Comparison of ENCODE assay signal across 19 mouse cellular contexts in genomic region chr6:113714797-113715196, GRCm38 (mm10). TPM values are rescaled to one million over a fixed set of nuclear protein-coding genes. Genes with fewer than 3 reads are reported as not detected.
A peak's percentile ranks its signal among the peaks of the same experiment; 100 is the strongest.
DNase-seq lines count a peak whose midpoint lies in the region; ATAC-seq and TF ChIP-seq lines count a peak whose summit lies in the region.
"Had no signal": no experiment of that assay in that cellular context is flagged by ENCODE, and none has a peak within 500 bp of the region (broad histone marks: within the 10 kb centered on the region; RNA-seq: fewer than 3 reads in every experiment).

No protein-coding gene starts in this region.

- no peaks in the 10 kb centered on the region; the same call in none of the 2 replicates for H3K36me3 ChIP-seq in kidney, adult 2 months (ENCODE audit: control insufficient read depth, insufficient read depth, low read length)
- H3K36me3 ChIP-seq in kidney, embryonic 15.5 days: peaks cover 96% of the 10 kb centered on the region

- H3K27me3 ChIP-seq in kidney, adult 2 months (replicated peaks; ENCODE audit: control insufficient read depth, insufficient read depth, low read length): no peaks in the 10 kb centered on the region
- no peaks in the 10 kb centered on the region for H3K27me3 ChIP-seq in kidney, embryonic 15.5 days
- H3K27me3 ChIP-seq: heart, embryonic 15.5 days; limb, embryonic 15.5 days; Patski had no signal

- no peak for TF ChIP-seq CTCF in kidney, adult 2 months (conservative IDR thresholded peaks at IDR 0.05; ENCODE audit: insufficient read depth, insufficient read length, low read depth, low read length)

- TF ChIP-seq POLR2A in kidney, adult 2 months (IDR thresholded peaks at IDR 0.05; ENCODE audit: low read depth, low read length): no peak

- no peak overlapping the region for H3K9ac ChIP-seq in kidney, embryonic 15.5 days
- H3K9ac ChIP-seq: heart, embryonic 15.5 days; limb, embryonic 15.5 days had no signal

- no peak overlapping the region for H3K27ac ChIP-seq in kidney, adult 2 months (ENCODE audit: insufficient read depth, low read depth, low read length)
- no peak overlapping the region for H3K27ac ChIP-seq in kidney, embryonic 15.5 days
- H3K27ac ChIP-seq: heart, adult 2 months; heart, embryonic 15.5 days; limb, embryonic 15.5 days had no signal

- WGBS in kidney, adult 2 months: 32% methylated on average over 1 of the region's 1 CpGs
- 46% methylated on average over 1 of the region's 1 CpGs for WGBS in kidney, embryonic 15.5 days

- no peak overlapping the region for H3K4me2 ChIP-seq in kidney, embryonic 15.5 days
- H3K4me2 ChIP-seq: heart, embryonic 15.5 days; limb, embryonic 15.5 days had no signal

- DNase-seq in kidney, adult 2 months: peak; percentile 72
- DNase-seq in 416B (ENCODE audit: low read depth): peak; percentile 36
- peak; percentile 9 to 26 for DNase-seq in kidney, postnatal 4 days
- no peak for DNase-seq in urinary bladder, postnatal 4 days (ENCODE audit: low spot score in 2 of 2)
- DNase-seq in adrenal gland, adult 8-10 months: no peak
- DNase-seq in layer of hippocampus, adult 18-20 months (ENCODE audit: low spot score in 2 of 2): no peak
- DNase-seq: cerebellum, postnatal 25 days; gastrocnemius, postnatal 10 days; heart, adult 2 months; lung, postnatal 10 days had no signal

- no peaks in the 10 kb centered on the region for H3K9me3 ChIP-seq in kidney, embryonic 15.5 days (replicated peaks)
- H3K9me3 ChIP-seq: heart, embryonic 15.5 days; limb, embryonic 15.5 days had no signal

- no peak for ATAC-seq in kidney, embryonic 15.5 days (replicated peaks; ENCODE audit: low FRiP score)
- 0 out of 2 replicates have a peak, but pooled peaks have one; percentile 4 for ATAC-seq in granulocyte monocyte progenitor cell, adult 5-6 weeks (replicated peaks; ENCODE audit: poor library complexity, severe bottlenecking)
- ATAC-seq: inflammation-experienced regulatory T-cells, adult 6 months; Patski had no signal

- no peaks in the 10 kb centered on the region; the same call in 1 of the 2 replicates for H3K4me1 ChIP-seq in kidney, adult 2 months (ENCODE audit: control insufficient read depth, insufficient read depth, low read length)
- no peaks in the 10 kb centered on the region for H3K4me1 ChIP-seq in kidney, embryonic 15.5 days
- H3K4me1 ChIP-seq: heart, embryonic 15.5 days; limb, embryonic 15.5 days had no signal

- no peak overlapping the region for H3K4me3 ChIP-seq in kidney, adult 2 months (ENCODE audit: insufficient read depth, low read depth, low read length)
- H3K4me3 ChIP-seq in kidney, embryonic 15.5 days (replicated peaks): no peak overlapping the region
- H3K4me3 ChIP-seq: heart, adult 2 months; heart, embryonic 15.5 days; limb, embryonic 15.5 days had no signal

RNA-seq across cellular contexts. Expression of gene Ghrl, which starts 4.9 kb away (rescaled TPM):
- polyA plus RNA-seq in kidney, adult 2 months (2012; rRNA removed): 0.09 TPM in 1 of 2 replicates, not detected in the other
- polyA plus RNA-seq in kidney, embryonic 15.5 days (2015; fragmentation: Nextera tagmentation; extraction: Ambion mirVana): 0.81 and 1.2 TPM in 2 replicates
- total RNA-seq in granulocyte monocyte progenitor cell, adult 5-6 weeks (2014; fragmentation: Nextera tagmentation): not detected in 2 replicates
- 3.2 TPM in 1 of 2 replicates, not detected in the other for total RNA-seq in granulocyte monocyte progenitor cell, adult 5-6 weeks (2017)
- 1 to 10 TPM in 1 of 4 experiments, not detected in 3; 1.4 TPM for total RNA-seq in adrenal gland, adult 8-10 months (2022)
- total RNA-seq in layer of hippocampus, adult 18-20 months (2021): not detected
- total RNA-seq: gastrocnemius, postnatal 10 days; heart, adult 2 months; left cerebral cortex, postnatal 25 days; megakaryocyte-erythroid progenitor cell, adult 5-6 weeks had no signal
- polyA plus RNA-seq: neural tube, embryonic 11.5 days had no signal

RNA-seq across cellular contexts. Expression of gene Tatdn2, which starts 17.9 kb away (rescaled TPM):
- 32.9 and 35.5 TPM in 2 replicates for polyA plus RNA-seq in kidney, adult 2 months (2012; rRNA removed)
- 0.49 and 0.77 TPM in 2 replicates for polyA plus RNA-seq in kidney, embryonic 15.5 days (2015; fragmentation: Nextera tagmentation; extraction: Ambion mirVana)
- total RNA-seq in granulocyte monocyte progenitor cell, adult 5-6 weeks (2014; fragmentation: Nextera tagmentation): 32.5 and 43.1 TPM in 2 replicates
- 111 and 115 TPM in 2 replicates for total RNA-seq in granulocyte monocyte progenitor cell, adult 5-6 weeks (2017)
- 10 to 100 TPM; 56.1 to 74.8 (median 64.0) TPM for total RNA-seq in adrenal gland, adult 8-10 months (2022)
- total RNA-seq in layer of hippocampus, adult 18-20 months (2021): 10 to 100 TPM; 54.4 to 60.9 TPM

RNA-seq across cellular contexts. Expression of gene Sec13, which starts 25.7 kb away (rescaled TPM):
- polyA plus RNA-seq in kidney, adult 2 months (2012; rRNA removed): 140 and 155 TPM in 2 replicates
- polyA plus RNA-seq in kidney, embryonic 15.5 days (2015; fragmentation: Nextera tagmentation; extraction: Ambion mirVana): 268 and 273 TPM in 2 replicates
- 141 and 145 TPM in 2 replicates for total RNA-seq in granulocyte monocyte progenitor cell, adult 5-6 weeks (2014; fragmentation: Nextera tagmentation)
- 161 and 217 TPM in 2 replicates for total RNA-seq in granulocyte monocyte progenitor cell, adult 5-6 weeks (2017)
- 100 to 1,000 TPM; 117 to 146 (median 124) TPM for total RNA-seq in adrenal gland, adult 8-10 months (2022)
- 10 to 100 TPM; 73.3 to 75.9 TPM for total RNA-seq in layer of hippocampus, adult 18-20 months (2021)

Comparison
In these comparisons a context has a peak if more than half of its experiments do, and no peak if none do; other contexts are left out.
1. DNase-seq: peak in kidney, adult 2 months (single experiment), 416B (single experiment) and kidney, postnatal 4 days (2 of 2); none in urinary bladder, postnatal 4 days (0 of 2), adrenal gland, adult 8-10 months (single experiment) and layer of hippocampus, adult 18-20 months (0 of 2).